ENCODE assay signal across 9 mouse cellular contexts in genomic region chr2:64095561-64095960, GRCm38 (mm10). TPM values are rescaled to one million over a fixed set of nuclear protein-coding genes. Genes with fewer than 3 reads are reported as not detected.
DNase-seq lines count a peak whose midpoint lies in the region; ATAC-seq and TF ChIP-seq lines count a peak whose summit lies in the region.
"Had no signal": no experiment of that assay in that cellular context is flagged by ENCODE, and none has a peak within 500 bp of the region (broad histone marks: within the 10 kb centered on the region; RNA-seq: fewer than 3 reads in every experiment).

No protein-coding gene starts in this region.

- H3K4me1 ChIP-seq in lung, adult 2 months (ENCODE audit: control insufficient read depth, insufficient read depth, low read length), result peaks cover 2% of the 10 kb centered on the region; the same call in 1 of the 2 replicates
- no peaks in the 10 kb centered on the region for H3K4me1 ChIP-seq in heart, embryonic 16.5 days (ENCODE audit: control insufficient read depth, insufficient read depth, low read length)
- H3K4me1 ChIP-seq in limb, embryonic 15.5 days, result peaks cover 10% of the 10 kb centered on the region

- no peak for ATAC-seq in heart, embryonic 16.5 days (replicated peaks; ENCODE audit: extremely low read depth, insufficient read depth, low FRiP score)
- no peak for ATAC-seq in limb, embryonic 15.5 days (ENCODE audit: insufficient number of reproducible peaks, low FRiP score, low TSS enrichment, low read depth)

- intact Hi-C loops in left cerebral cortex, postnatal 10 days (cut with DNase I), result loop anchor here (5.0 to 10.0 kb wide), 3 partner anchors 133 to 759 kb away; no protein-coding TSS in a partner anchor

- H3K27me3 ChIP-seq in heart, embryonic 16.5 days (ENCODE audit: control insufficient read depth, insufficient read depth, low read length), result no peaks in the 10 kb centered on the region
- no peaks in the 10 kb centered on the region for H3K27me3 ChIP-seq in limb, embryonic 15.5 days

- H3K4me2 ChIP-seq in heart, embryonic 16.5 days (ENCODE audit: low read depth, low read length), result peak overlapping the region; percentile 61
- peak overlapping the region; percentile 29 for H3K4me2 ChIP-seq in limb, embryonic 15.5 days

- WGBS in lung, adult 2 months, result 64% methylated on average over 5 of the region's 5 CpGs
- 37% methylated on average over 5 of the region's 5 CpGs for WGBS in heart, embryonic 16.5 days
- WGBS in limb, embryonic 15.5 days, result 48% methylated on average over 5 of the region's 5 CpGs

- TF ChIP-seq CTCF in lung, adult 2 months (IDR thresholded peaks at IDR 0.05; ENCODE audit: insufficient read depth, low read length), result no peak

- TF ChIP-seq POLR2A in lung, adult 2 months (IDR thresholded peaks at IDR 0.05; ENCODE audit: borderline replicate concordance, extremely low read depth, low read depth, low read length), result no peak

- H3K27ac ChIP-seq in heart, embryonic 16.5 days (ENCODE audit: low read length), result peak overlapping the region; percentile 17
- no peak overlapping the region for H3K27ac ChIP-seq in limb, embryonic 15.5 days

- peak overlapping the region; percentile 32 for H3K9ac ChIP-seq in heart, embryonic 16.5 days (ENCODE audit: low read length)
- H3K9ac ChIP-seq in limb, embryonic 15.5 days, result no peak overlapping the region

- H3K4me3 ChIP-seq in lung, adult 2 months (replicated peaks; ENCODE audit: extremely low read depth, low read depth, low read length), result peak overlapping the region; percentile 24
- peak overlapping the region; percentile 11 for H3K4me3 ChIP-seq in heart, embryonic 16.5 days (ENCODE audit: low read length)
- peak overlapping the region; percentile 7 for H3K4me3 ChIP-seq in limb, embryonic 15.5 days

- H3K36me3 ChIP-seq in heart, embryonic 16.5 days (ENCODE audit: control insufficient read depth, insufficient read depth), result no peaks in the 10 kb centered on the region
- no peaks in the 10 kb centered on the region for H3K36me3 ChIP-seq in limb, embryonic 15.5 days

- DNase-seq in lung, adult 2 months, result no peak
- no peak for DNase-seq in lung, adult 18-20 months
- peak; percentile 48 for DNase-seq in retina, postnatal 1 day
- no peak for DNase-seq in cerebellum, adult 9-11 months
- no peak for DNase-seq in cerebellum, adult 8-10 months
- DNase-seq in left cerebral cortex, postnatal 10 days (ENCODE audit: extremely low spot score in 1 of 2, low spot score in 2 of 2), result no peak

- H3K9me3 ChIP-seq in heart, embryonic 16.5 days (replicated peaks; ENCODE audit: control insufficient read depth, low read length), result no peaks in the 10 kb centered on the region
- no peaks in the 10 kb centered on the region for H3K9me3 ChIP-seq in limb, embryonic 15.5 days

RNA-seq across cellular contexts. Expression of gene Fign, which starts 2.3 kb away (rescaled TPM):
- 3.6 TPM in 2 replicates for polyA plus RNA-seq in lung, adult 2 months (2012; rRNA removed)
- 6.0 and 6.8 TPM in 2 replicates for polyA plus RNA-seq in heart, embryonic 16.5 days (2015; fragmentation: Nextera tagmentation; extraction: Ambion mirVana)
- 2.0 and 3.6 TPM in 2 replicates for polyA plus RNA-seq in limb, embryonic 15.5 days (2015; fragmentation: Nextera tagmentation; extraction: Ambion mirVana)
- 1 to 10 TPM; 5.4 to 6.0 TPM for total RNA-seq in left cerebral cortex, postnatal 10 days (2021)
- total RNA-seq: common myeloid progenitor, adult 5-6 weeks had no signal
